Mouse (Mus musculus) midbrain, postnatal 0 days (tissue): ENCODE data around the gene Vwa3b. TPM values are rescaled to one million over a fixed set of nuclear protein-coding genes. Genes with fewer than 3 reads are reported as not detected.
"Not testable (repeated sequence)": the region's sequence is repeated elsewhere in the genome, so short reads cannot be mapped to it uniquely, and the experiment has no call there.

ENCODE experiments used
- ATAC-seq: fragments of 200-750 bp; cut with Nextera tagmentation; 2 replicates; pipeline ENCODE4 v1.8.0; 2017; ENCODE audit warnings: moderate number of reproducible peaks, mild to moderate bottlenecking, moderate TSS enrichment, moderate library complexity; ENCODE audit not compliant: low FRiP score
- DNase-seq: peaks from one replicate; pipeline ENCODE4 v3.0.0-alpha.2; 2015; ENCODE audit warnings: low spot score
- H3K27ac ChIP-seq: fragments of 300-500 bp; sonication (generic); 2 replicates; pipeline ENCODE4 v1.5.1; 2014; ENCODE audit warnings: low read depth, mild to moderate bottlenecking, low read length, mixed read lengths
- H3K27me3 ChIP-seq: fragments of 300-500 bp; sonication (generic); 2 replicates; pipeline ENCODE4 v1.6.1; 2014; ENCODE audit warnings: low read length, control low read depth, mixed read lengths; ENCODE audit not compliant: insufficient read depth
- H3K36me3 ChIP-seq: fragments of 300-500 bp; sonication (generic); 2 replicates; pipeline ENCODE4 v1.6.1; 2014; ENCODE audit warnings: low read length, control low read depth, mixed read lengths; ENCODE audit not compliant: insufficient read depth
- H3K4me1 ChIP-seq: fragments of 300-500 bp; sonication (generic); 2 replicates; pipeline ENCODE4 v1.6.1; 2014; ENCODE audit warnings: mild to moderate bottlenecking, control low read depth, antibody characterized with exemption, low read length, mixed read lengths; ENCODE audit not compliant: insufficient read depth
- H3K4me2 ChIP-seq: fragments of 300-500 bp; sonication (generic); 2 replicates; pipeline ENCODE4 v1.6.1; 2014; ENCODE audit warnings: low read depth, mild to moderate bottlenecking, low read length, mixed read lengths; ENCODE audit not compliant: poor library complexity, severe bottlenecking
- H3K4me3 ChIP-seq: fragments of 300-500 bp; sonication (generic); 2 replicates; pipeline ENCODE4 v1.5.1; 2014; ENCODE audit warnings: low read depth, mild to moderate bottlenecking, low read length, moderate library complexity
- H3K9ac ChIP-seq: fragments of 300-500 bp; sonication (generic); replicated peaks from 2 replicates; pipeline ENCODE4 v1.6.1; 2014; ENCODE audit warnings: mild to moderate bottlenecking, low read length, moderate library complexity, mixed read lengths; ENCODE audit not compliant: poor library complexity, severe bottlenecking
- H3K9me3 ChIP-seq: fragments of 300-500 bp; sonication (generic); 2 replicates; pipeline ENCODE4 v1.6.1; 2016; ENCODE audit warnings: low read length, control low read depth
- CTCF ChIP-seq: IDR thresholded peaks from 2 replicates; pipeline ENCODE4 v1.5.1; 2016; ENCODE audit warnings: antibody characterized with exemption, mild to moderate bottlenecking
- WGBS: fragments of 180-500 bp; shearing (Covaris S2); extraction: QIAGEN DNeasy Blood & Tissue Kit; methylation state at CpG from one replicate; pipeline ENCODE4 v1.1.7; 2014; 5-methylcytosine and 5-hydroxymethylcytosine counted together
- polyA plus RNA-seq: library from polyadenylated mRNA; unstranded; fragments of >200 nt; fragmentation: Nextera tagmentation; extraction: Ambion mirVana; gene quantifications from 2 replicates; pipeline ENCODE4 v1.2.1, GENCODE M21; 2015
- total RNA-seq: library from RNA; depleted of rRNA; stranded (reverse); fragments of >200 nt; gene quantifications from 2 replicates; pipeline ENCODE4 v1.2.3, GENCODE M21; 2014

The Vwa3b gene
- total and polyA plus RNA-seq, 2 experiments from 2014 or later = 1.1 to 1.6 TPM

- H3K4me3 ChIP-seq = no peak overlapping the region
- no peaks in the 10 kb centered on the region for H3K27me3 ChIP-seq
- no peak overlapping the region for H3K27ac ChIP-seq
- DNase-seq (peak; percentile 36), ATAC-seq (no peak)
- H3K9me3 ChIP-seq = no peaks in the 10 kb centered on the region
- H3K36me3 ChIP-seq = no peaks in the 10 kb centered on the region
- TF ChIP-seq CTCF = no peak
- 57% methylated on average over 6 of the region's 6 CpGs for WGBS
- H3K9ac ChIP-seq = no peak overlapping the region
- no peak overlapping the region for H3K4me2 ChIP-seq
- no peaks in the 10 kb centered on the region for H3K4me1 ChIP-seq
These were observed 29.7 kb upstream of the Vwa3b start for GRCm38 (mm10) chr1:36996561-36997213.

GRCm38 (mm10) chr1:37000307-37000706 is 26.1 kb upstream of the Vwa3b start:
- no peak for ATAC-seq

GRCm38 (mm10) chr1:37001636-37002315 is 24.6 kb upstream of the Vwa3b start:
- Histone ChIP-seq H3K4me3 (no peak overlapping the region), H3K9ac (no peak overlapping the region), H3K4me1 (no peaks in the 10 kb centered on the region), H3K36me3 (no peaks in the 10 kb centered on the region), H3K9me3 (no peaks in the 10 kb centered on the region), H3K27ac (no peak overlapping the region), H3K27me3 (no peaks in the 10 kb centered on the region), H3K4me2 (no peak overlapping the region)
- ATAC-seq = no peak
- no peak for DNase-seq
- 25% methylated on average over 7 of the region's 7 CpGs for WGBS
- TF ChIP-seq CTCF = no peak

More at GRCm38 (mm10) chr1:37000307-37000706, 26.1 kb upstream of the Vwa3b start:
- no peak overlapping the region for H3K4me3 ChIP-seq
- no peaks in the 10 kb centered on the region for H3K4me1 ChIP-seq
- TF ChIP-seq CTCF = no peak
- H3K27me3 ChIP-seq = no peaks in the 10 kb centered on the region
- no peak for DNase-seq
- H3K9ac ChIP-seq = no peak overlapping the region
- H3K36me3 ChIP-seq = no peaks in the 10 kb centered on the region
- no peak overlapping the region for H3K27ac ChIP-seq
- no peaks in the 10 kb centered on the region for H3K9me3 ChIP-seq
- H3K4me2 ChIP-seq = no peak overlapping the region
- 56% methylated on average over 5 of the region's 5 CpGs for WGBS

- 75% methylated on average over 3 of the region's 3 CpGs for WGBS
- ATAC-seq (no peak), DNase-seq (no peak)
- Histone ChIP-seq H3K4me1 (no peaks in the 10 kb centered on the region), H3K27me3 (no peaks in the 10 kb centered on the region), H3K27ac (no peak overlapping the region), H3K4me3 (no peak overlapping the region), H3K9me3 (no peaks in the 10 kb centered on the region), H3K4me2 (no peak overlapping the region), H3K9ac (no peak overlapping the region), H3K36me3 (no peaks in the 10 kb centered on the region)
- TF ChIP-seq CTCF = no peak
These were observed 23.9 kb upstream of the Vwa3b start for GRCm38 (mm10) chr1:37002316-37003008.

GRCm38 (mm10) chr1:37004533-37004932 is 21.9 kb upstream of the Vwa3b start:
- Histone ChIP-seq H3K9ac (no peak overlapping the region), H3K36me3 (no peaks in the 10 kb centered on the region), H3K4me2 (no peak overlapping the region), H3K4me1 (no peaks in the 10 kb centered on the region), H3K27ac (no peak overlapping the region), H3K27me3 (no peaks in the 10 kb centered on the region), H3K9me3 (no peaks in the 10 kb centered on the region), H3K4me3 (no peak overlapping the region)
- TF ChIP-seq CTCF = no peak
- DNase-seq (no peak), ATAC-seq (no peak)
- WGBS = 76% methylated on average over 8 of the region's 8 CpGs

- TF ChIP-seq CTCF = no peak
- H3K4me1 ChIP-seq = no peaks in the 10 kb centered on the region
- H3K27me3 ChIP-seq = no peaks in the 10 kb centered on the region
- no peaks in the 10 kb centered on the region for H3K36me3 ChIP-seq
- no peak overlapping the region for H3K4me3 ChIP-seq
- H3K9ac ChIP-seq = no peak overlapping the region
- H3K4me2 ChIP-seq = no peak overlapping the region
- no peaks in the 10 kb centered on the region for H3K9me3 ChIP-seq
- H3K27ac ChIP-seq = no peak overlapping the region
- ATAC-seq = no peak
- WGBS = 85% methylated on average over 5 of the region's 5 CpGs
- no peak for DNase-seq
These were observed 21.4 kb upstream of the Vwa3b start for GRCm38 (mm10) chr1:37005036-37005435.

- H3K9me3 ChIP-seq, H3K4me1 ChIP-seq, H3K9ac ChIP-seq, ATAC-seq, DNase-seq, H3K36me3 ChIP-seq, H3K4me3 ChIP-seq, H3K27me3 ChIP-seq, H3K27ac ChIP-seq, H3K4me2 ChIP-seq: not testable (repeated sequence)
- WGBS = 88% methylated on average over 10 of the region's 11 CpGs
These were observed 19.9 kb upstream of the Vwa3b start for GRCm38 (mm10) chr1:37006529-37006928.
